Mouse (Mus musculus) E14TG2a.4 (cell line): ENCODE measurements around the gene Gdf3.

Source experiments
- CTCF ChIP-seq: conservative IDR thresholded peaks from 2 replicates; pipeline ENCODE4 v1.5.1; 2014; ENCODE audit warnings: low read length
- NANOG ChIP-seq: IDR thresholded peaks from 2 replicates; pipeline ENCODE4 v1.6.1; 2014; ENCODE audit warnings: borderline replicate concordance, low read length, mixed read lengths
- POU5F1 ChIP-seq: IDR thresholded peaks from 2 replicates; pipeline ENCODE4 v1.6.1; 2014; ENCODE audit warnings: low read length, borderline replicate concordance

DNA sequence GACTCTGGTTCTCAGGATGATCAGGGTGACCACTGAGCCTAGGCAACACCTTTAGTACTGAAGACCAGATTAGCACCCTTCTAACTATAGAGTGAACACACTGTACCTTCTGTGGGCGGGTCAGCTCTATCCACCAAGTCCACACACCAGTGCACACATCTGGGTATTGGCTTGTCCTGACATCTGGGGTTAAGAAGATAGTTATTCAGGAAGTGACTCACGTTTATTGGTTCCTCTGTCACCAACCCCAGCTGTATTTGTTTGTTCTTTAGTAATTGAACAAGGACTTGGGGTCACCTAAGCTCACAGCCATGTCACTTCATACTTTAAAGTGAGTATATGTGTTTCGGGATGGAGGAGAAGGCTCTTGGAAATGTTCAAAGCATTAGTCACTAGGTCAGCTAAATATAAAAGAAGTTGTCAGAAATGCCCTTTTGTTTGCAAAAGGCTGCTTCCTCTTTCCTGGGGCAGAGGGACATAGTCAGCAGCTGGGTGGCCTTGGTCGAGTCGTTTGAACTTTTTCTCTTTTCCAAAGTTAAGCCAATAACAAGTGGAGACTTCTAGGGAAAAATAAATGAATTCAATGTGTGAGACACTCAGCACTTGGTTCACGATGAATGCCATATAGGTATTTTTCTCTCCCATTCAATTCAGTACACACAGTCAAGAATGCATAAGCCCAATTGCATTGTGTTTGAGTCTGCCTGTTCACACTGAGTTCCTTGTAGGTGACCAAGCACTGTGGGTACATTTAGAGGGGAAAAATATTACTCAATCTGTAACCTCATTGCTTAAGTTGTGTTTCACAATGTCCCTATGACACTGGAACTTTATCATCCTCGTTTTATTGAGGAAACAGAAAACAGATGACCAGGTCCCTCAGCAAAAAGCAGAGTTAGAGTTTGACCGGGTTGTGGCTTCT lies 38.9 kb downstream of the Gdf3 start:
- TF ChIP-seq CTCF (no peak), NANOG (no peak), POU5F1 (no peak)
